Mouse (Mus musculus): ENCODE results near the gene 6030408B16Rik. TPM values are rescaled to one million over a fixed set of nuclear protein-coding genes. Genes with fewer than 3 reads are reported as not detected.
A peak's percentile ranks its signal among the peaks of the same experiment; 100 is the strongest.

6030408B16Rik gene
- polyA plus RNA-seq, 2 experiments, result 0.74 to 1.0 TPM

- DNase-seq (ENCODE audit: low spot score) (no peak), ATAC-seq (ENCODE audit: low FRiP score, low read depth) (no peak)
- Histone ChIP-seq H3K9me3 (ENCODE audit: control insufficient read depth, low read length) (no peaks in the 10 kb centered on the region), H3K4me2 (replicated peaks; ENCODE audit: low read depth, low read length, severe bottlenecking) (no peak overlapping the region), H3K36me3 (ENCODE audit: control insufficient read depth, insufficient read depth, low read length) (peaks cover 11% of the 10 kb centered on the region), H3K27ac (replicated peaks; ENCODE audit: low read depth, low read length) (peak overlapping the region; percentile 77), H3K27me3 (ENCODE audit: control insufficient read depth, insufficient read depth, low read length) (no peaks in the 10 kb centered on the region), H3K9ac (ENCODE audit: low read depth, low read length, severe bottlenecking) (no peak overlapping the region; the same call in 1 of the 2 replicates), H3K4me3 (replicated peaks; ENCODE audit: low read length) (no peak overlapping the region), H3K4me1 (ENCODE audit: control insufficient read depth, insufficient read depth, low read length) (peaks cover 20% of the 10 kb centered on the region)
- no peak for TF ChIP-seq POLR2A (IDR thresholded peaks at IDR 0.05; ENCODE audit: borderline replicate concordance, extremely low read depth, insufficient read depth, insufficient read length)
- 42% methylated on average over 5 of the region's 5 CpGs for whole genome bisulfite sequencing
Observed at GRCm38 (mm10) chr15:101278589-101278988, 14.4 kb upstream of the 6030408B16Rik start.

DNA sequence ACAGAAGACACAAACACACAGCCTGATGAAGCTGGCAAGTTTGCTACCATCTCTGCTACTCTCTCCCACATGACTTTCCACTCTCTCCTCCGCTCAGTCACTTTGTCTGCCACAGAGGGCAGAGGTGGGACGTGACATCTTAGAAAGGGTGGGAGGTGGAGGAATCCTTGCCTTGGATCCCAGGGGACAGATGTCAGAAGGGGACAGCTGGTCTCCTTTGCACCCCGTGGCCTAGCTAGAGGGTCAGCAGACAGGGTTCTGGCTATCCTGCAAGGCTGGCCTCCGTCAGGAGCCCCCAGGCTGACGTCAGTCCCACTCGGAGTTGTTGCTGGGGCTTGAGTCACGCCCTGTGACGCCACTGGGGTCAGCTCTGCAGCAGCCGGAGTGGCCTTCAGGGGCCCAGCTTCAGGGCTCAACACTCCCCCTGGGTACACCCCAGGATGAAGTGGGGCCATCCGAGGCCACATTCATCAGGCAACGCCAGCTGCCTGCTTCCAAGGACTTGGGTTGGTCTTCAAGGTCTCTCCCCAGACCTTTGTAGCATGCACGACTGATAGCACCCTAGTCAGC, 13.5 kb upstream of the 6030408B16Rik start:
- no peak overlapping the region for H3K9ac ChIP-seq (ENCODE audit: low read depth, low read length, severe bottlenecking)
- H3K27ac ChIP-seq (replicated peaks; ENCODE audit: low read depth, low read length), result no peak overlapping the region
- DNase-seq (ENCODE audit: low spot score), result no peak
- peaks cover 3% of the 10 kb centered on the region for H3K36me3 ChIP-seq (ENCODE audit: control insufficient read depth, insufficient read depth, low read length)
- no peak overlapping the region for H3K4me3 ChIP-seq (replicated peaks; ENCODE audit: low read length)
- no peak for ATAC-seq (ENCODE audit: low FRiP score, low read depth)
- peaks cover 20% of the 10 kb centered on the region for H3K4me1 ChIP-seq (ENCODE audit: control insufficient read depth, insufficient read depth, low read length)
- 64% methylated on average over 12 of the region's 12 CpGs for WGBS
- H3K9me3 ChIP-seq (ENCODE audit: control insufficient read depth, low read length), result no peaks in the 10 kb centered on the region
- H3K4me2 ChIP-seq (replicated peaks; ENCODE audit: low read depth, low read length, severe bottlenecking), result no peak overlapping the region
- no peaks in the 10 kb centered on the region for H3K27me3 ChIP-seq (ENCODE audit: control insufficient read depth, insufficient read depth, low read length)
- no peak for TF ChIP-seq POLR2A (IDR thresholded peaks at IDR 0.05; ENCODE audit: borderline replicate concordance, extremely low read depth, insufficient read depth, insufficient read length)

GRCm38 (mm10) chr15:101282471-101282870, 10.5 kb upstream of the 6030408B16Rik start:
- Histone ChIP-seq H3K4me1 (ENCODE audit: control insufficient read depth, insufficient read depth, low read length) (peaks cover 25% of the 10 kb centered on the region), H3K27ac (replicated peaks; ENCODE audit: low read depth, low read length) (no peak overlapping the region)
- 82% methylated on average over 5 of the region's 5 CpGs for WGBS

GRCm38 (mm10) chr15:101283183-101283910, 9.7 kb upstream of the 6030408B16Rik start:
- Histone ChIP-seq H3K27ac (replicated peaks; ENCODE audit: low read depth, low read length) (peak overlapping the region; percentile 86; the same call in 1 of the 2 replicates), H3K27me3 (ENCODE audit: control insufficient read depth, insufficient read depth, low read length) (no peaks in the 10 kb centered on the region), H3K4me2 (replicated peaks; ENCODE audit: low read depth, low read length, severe bottlenecking) (peak overlapping the region; percentile 99), H3K4me1 (ENCODE audit: control insufficient read depth, insufficient read depth, low read length) (peaks cover 17% of the 10 kb centered on the region), H3K4me3 (replicated peaks; ENCODE audit: low read length) (peak overlapping the region; percentile 82), H3K36me3 (ENCODE audit: control insufficient read depth, insufficient read depth, low read length) (peaks cover 22% of the 10 kb centered on the region), H3K9ac (ENCODE audit: low read depth, low read length, severe bottlenecking) (peak overlapping the region; percentile 83), H3K9me3 (ENCODE audit: control insufficient read depth, low read length) (no peaks in the 10 kb centered on the region)
- ATAC-seq (ENCODE audit: low FRiP score, low read depth) (no peak; the same call in 1 of the 2 replicates), DNase-seq (ENCODE audit: low spot score) (peak; percentile 84)
- TF ChIP-seq POLR2A (IDR thresholded peaks at IDR 0.05; ENCODE audit: borderline replicate concordance, extremely low read depth, insufficient read depth, insufficient read length), result no peak
- WGBS, result 2% methylated on average over 26 of the region's 26 CpGs

More at GRCm38 (mm10) chr15:101282471-101282870, 10.5 kb upstream of the 6030408B16Rik start:
- TF ChIP-seq POLR2A (IDR thresholded peaks at IDR 0.05; ENCODE audit: borderline replicate concordance, extremely low read depth, insufficient read depth, insufficient read length), result no peak
- DNase-seq (ENCODE audit: low spot score) (no peak), ATAC-seq (ENCODE audit: low FRiP score, low read depth) (no peak)
- Histone ChIP-seq H3K4me2 (replicated peaks; ENCODE audit: low read depth, low read length, severe bottlenecking) (no peak overlapping the region), H3K27me3 (ENCODE audit: control insufficient read depth, insufficient read depth, low read length) (no peaks in the 10 kb centered on the region), H3K9ac (ENCODE audit: low read depth, low read length, severe bottlenecking) (no peak overlapping the region), H3K4me3 (replicated peaks; ENCODE audit: low read length) (no peak overlapping the region), H3K36me3 (ENCODE audit: control insufficient read depth, insufficient read depth, low read length) (peaks cover 13% of the 10 kb centered on the region), H3K9me3 (ENCODE audit: control insufficient read depth, low read length) (no peaks in the 10 kb centered on the region)

DNA sequence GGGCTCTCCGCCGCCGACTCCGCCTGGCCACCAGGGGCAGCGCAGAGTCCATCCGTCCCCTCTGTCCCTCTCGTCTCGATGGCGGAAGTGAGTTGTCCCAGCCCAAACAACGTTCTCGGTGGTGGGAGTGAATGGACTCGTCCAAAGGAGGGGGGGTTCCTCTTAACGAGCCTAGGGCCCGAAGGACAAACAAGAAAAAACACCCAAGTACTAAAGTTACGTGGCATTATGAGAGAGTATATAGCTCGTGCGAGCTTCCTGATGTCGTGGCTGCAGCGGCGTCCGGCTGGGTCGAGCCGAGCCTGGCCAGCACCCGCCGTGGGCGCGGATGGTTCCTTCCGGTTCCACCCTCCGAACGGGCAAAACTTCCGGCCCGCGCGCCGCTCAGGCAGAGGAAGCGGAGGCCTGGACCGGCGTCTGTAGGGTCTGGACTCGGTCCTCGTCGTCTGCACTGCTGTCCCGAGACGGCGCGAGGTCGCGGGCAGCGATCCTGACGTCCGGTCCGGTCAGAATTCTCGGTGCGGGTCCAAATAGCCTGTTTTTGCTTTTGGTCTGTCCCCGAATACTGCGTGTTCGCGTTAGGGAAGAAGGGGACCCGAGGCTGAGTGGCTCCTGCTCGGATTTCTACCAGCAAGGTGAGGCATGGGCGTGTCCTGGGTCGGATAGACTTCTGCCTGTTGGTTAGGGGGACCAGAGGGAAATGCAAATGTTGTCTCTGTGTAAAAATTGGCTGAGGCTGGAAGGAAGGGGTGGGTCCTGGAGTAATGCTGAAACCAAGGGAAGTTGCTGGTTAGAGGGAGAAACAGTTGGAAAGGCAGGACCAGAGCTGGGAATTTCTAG, 8.9 kb upstream of the 6030408B16Rik start, which contains the start of gene Atg101:
Gene Atg101 (plus strand): TSS at position 362 of the 840 bp plus-strand sequence.
- ATAC-seq (ENCODE audit: low FRiP score, low read depth) (peak; percentile 92), DNase-seq (ENCODE audit: low spot score) (peak; percentile 91)
- peaks cover 10% of the 10 kb centered on the region; the same call in 1 of the 2 replicates for H3K4me1 ChIP-seq (ENCODE audit: control insufficient read depth, insufficient read depth, low read length)
- H3K9me3 ChIP-seq (ENCODE audit: control insufficient read depth, low read length), result no peaks in the 10 kb centered on the region
- H3K36me3 ChIP-seq (ENCODE audit: control insufficient read depth, insufficient read depth, low read length), result peaks cover 28% of the 10 kb centered on the region
- H3K27ac ChIP-seq (replicated peaks; ENCODE audit: low read depth, low read length), result peak within 1 kb of the TSS; percentile 86
- peak within 1 kb of the TSS; percentile 82 for H3K4me3 ChIP-seq (replicated peaks; ENCODE audit: low read length)
- whole genome bisulfite sequencing, result under 1% methylated on average over 61 of the region's 61 CpGs
- peak; percentile 76; the same call in 1 of the 2 replicates for TF ChIP-seq POLR2A (IDR thresholded peaks at IDR 0.05; ENCODE audit: borderline replicate concordance, extremely low read depth, insufficient read depth, insufficient read length)
- peak within 1 kb of the TSS; percentile 83 for H3K9ac ChIP-seq (ENCODE audit: low read depth, low read length, severe bottlenecking)
- H3K4me2 ChIP-seq (replicated peaks; ENCODE audit: low read depth, low read length, severe bottlenecking), result peak within 1 kb of the TSS; percentile 99
- H3K27me3 ChIP-seq (ENCODE audit: control insufficient read depth, insufficient read depth, low read length), result no peaks in the 10 kb centered on the region

All from limb, embryonic 14.5 days (tissue).